Mouse (Mus musculus): ENCODE data around the gene Fbxo34. TPM values are rescaled to one million over a fixed set of nuclear protein-coding genes. Genes with fewer than 3 reads are reported as not detected.
"Not testable (repeated sequence)": the region's sequence is repeated elsewhere in the genome, so short reads cannot be mapped to it uniquely, and the experiment has no call there.

Fbxo34 gene
- total RNA-seq, 2 experiments from 2014 or later = 27.5 to 38.2 TPM

DNA sequence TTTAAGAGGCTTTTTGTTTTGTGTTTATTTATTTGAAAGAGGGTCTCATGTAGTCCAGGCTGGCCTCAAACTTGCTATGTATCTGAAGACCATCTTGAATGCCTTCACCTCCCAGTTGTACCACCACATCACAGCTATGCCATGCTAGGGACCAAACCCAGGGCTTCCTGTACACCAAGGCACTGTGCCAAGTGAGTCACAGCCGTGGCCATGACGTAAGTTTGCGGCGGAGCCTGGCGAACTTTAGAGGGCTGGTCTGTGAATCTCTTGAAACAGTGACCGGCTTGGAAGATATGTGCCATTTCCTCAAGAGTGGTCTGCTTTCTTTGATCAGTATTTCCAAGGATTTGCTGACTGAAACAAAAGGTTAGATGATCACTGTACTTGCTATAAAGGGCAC is 68.4 kb downstream of the Fbxo34 start:
- DNase-seq = peak; percentile 88 to 92

DNA sequence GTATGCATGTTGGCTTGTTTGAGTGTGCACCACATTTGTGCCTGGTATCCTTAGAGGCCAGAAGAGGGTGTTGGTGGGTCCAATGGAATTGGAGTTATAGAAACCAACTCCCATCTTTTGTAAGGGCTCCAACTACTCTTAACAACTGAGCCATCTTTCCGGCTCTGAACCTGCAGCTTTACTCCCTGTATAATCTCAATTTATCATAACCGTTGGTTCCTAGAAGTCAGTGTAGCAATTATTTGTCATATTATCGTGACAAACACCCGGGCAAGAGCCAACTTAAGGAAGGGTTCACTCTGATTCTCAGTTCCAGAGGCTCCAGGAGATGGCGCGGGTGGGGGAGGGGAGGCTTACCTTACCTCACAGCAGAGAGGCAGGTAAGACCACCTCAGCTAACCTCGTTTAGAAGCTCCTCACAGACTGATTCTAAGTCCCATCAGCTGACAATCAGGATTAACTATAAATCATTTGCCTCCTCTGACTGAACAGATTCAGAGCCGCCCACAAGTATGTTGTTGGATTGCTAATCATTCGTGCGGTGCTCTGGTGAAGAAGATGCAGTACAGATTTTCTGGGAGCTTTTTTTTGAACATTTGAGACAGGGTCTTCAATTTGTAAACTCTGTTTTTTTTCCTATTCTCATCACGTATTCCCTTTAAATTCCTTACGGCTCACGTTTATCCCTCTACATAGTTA is 70.7 kb downstream of the Fbxo34 start:
- no peak for DNase-seq

DNA sequence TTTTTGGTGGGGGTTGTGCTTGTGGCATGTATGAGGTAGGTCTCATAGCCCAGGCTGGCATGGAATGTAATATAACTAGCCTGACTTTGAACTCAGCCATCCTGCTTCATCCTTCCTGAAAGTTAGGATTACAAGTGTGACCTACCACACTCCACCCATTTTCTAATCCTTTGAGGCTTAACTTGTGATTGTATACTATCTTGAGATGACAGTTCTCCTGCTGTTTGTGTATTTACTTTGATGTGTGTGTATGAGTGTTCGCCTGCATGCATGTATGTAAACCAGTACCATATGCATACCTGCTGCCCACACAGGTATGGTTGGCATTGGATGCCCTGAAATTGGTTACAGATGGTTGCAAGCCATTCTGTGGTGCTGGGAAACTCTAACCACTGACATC is 71.4 kb downstream of the Fbxo34 start:
- DNase-seq = no peak

DNA sequence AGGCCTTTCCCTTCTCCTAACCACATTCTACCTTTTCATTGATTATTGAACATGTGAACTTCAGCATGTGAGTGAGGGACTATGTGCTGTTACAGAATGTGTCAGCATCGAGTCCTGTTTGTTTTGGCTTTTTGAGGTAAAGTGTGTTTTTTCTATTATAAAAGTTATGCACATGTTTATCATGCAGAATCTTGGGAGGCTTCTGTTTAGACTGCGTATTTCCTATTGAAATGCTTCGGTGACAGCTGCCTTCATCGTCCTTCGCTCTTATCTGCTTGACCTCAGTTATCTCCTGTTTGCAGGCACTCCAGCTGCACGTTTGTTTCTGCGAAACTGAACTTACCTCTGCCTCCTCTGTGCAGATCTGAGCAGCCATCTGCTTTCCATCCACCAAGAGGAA is 72.1 kb downstream of the Fbxo34 start:
- no peak for DNase-seq

DNA sequence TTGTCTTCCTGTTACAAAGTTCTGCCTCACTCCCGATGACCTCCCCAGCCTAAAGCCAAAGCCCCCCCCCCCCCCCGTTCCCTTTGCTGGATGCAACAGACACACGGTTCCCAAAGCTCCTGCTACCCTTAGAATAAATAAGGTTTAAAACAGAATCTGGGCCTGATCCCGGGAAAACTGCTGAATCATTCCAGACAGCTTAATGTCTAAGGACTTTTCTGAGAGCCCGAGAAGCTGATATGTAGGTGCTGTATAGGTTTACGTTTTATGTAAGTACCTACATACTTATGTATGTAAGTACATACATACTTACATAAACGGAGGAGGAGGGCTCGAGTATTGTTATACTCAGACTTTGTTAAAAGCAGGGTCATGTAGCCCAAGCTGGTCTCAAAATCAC is 75.2 kb downstream of the Fbxo34 start:
- no peak for DNase-seq

DNA sequence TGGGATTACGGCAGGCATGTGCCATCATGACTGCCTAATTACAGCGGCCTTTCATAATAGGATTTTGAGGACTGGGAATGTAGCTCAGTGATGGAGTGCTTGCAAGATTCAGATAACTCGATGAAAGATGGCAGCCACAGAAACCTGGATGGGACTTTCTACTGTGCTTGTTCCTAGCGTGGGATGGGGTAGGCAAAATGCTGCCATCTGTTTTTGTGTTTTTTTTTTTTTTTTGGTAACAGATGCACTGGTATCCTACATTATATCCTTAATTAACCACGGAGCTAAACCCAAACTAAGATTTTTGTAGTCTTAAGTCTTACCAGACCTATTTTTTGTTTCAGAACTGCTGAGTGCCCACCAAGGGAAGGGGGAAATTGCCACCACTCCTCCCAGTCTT is 75.6 kb downstream of the Fbxo34 start:
- no peak for DNase-seq

DNA sequence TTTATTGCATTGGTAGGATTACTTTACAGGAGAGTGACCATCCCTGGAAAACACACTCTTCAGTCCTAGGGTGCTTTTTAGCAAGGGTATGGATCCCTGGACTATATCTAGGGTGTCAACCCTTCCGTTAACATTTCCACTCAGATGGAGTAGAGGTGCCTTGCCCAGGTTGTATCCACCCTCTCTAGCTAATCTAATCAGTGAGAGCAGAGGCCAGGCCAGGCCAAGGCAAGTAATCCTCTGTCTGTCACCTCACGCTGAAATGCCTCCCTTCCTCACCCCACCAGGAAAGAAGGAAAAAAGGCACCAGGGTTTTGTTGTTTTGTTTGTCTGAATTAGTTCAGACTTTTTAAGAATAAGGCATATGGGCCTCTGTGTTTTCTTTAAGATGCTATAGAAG is 77.6 kb downstream of the Fbxo34 start:
- no peak for DNase-seq

DNA sequence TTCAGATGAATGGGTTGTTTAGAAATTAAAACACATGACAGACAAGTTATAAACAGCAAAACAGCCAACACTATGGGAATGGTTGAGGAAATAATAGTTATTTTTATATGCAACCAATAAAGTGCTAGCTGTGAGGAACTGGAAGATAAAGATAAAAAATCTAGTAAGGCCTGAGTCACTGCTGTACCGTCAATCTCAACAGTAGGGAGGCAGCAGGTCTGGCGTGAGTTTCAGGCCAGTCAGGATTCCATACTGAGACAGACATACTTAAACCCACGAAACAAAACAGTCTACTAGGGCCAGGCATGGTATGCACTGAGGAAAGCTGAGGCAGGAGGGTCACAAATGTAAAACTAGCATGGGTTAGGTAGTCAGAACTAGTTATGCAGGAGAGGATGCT is 78.1 kb downstream of the Fbxo34 start:
- DNase-seq = no peak

DNA sequence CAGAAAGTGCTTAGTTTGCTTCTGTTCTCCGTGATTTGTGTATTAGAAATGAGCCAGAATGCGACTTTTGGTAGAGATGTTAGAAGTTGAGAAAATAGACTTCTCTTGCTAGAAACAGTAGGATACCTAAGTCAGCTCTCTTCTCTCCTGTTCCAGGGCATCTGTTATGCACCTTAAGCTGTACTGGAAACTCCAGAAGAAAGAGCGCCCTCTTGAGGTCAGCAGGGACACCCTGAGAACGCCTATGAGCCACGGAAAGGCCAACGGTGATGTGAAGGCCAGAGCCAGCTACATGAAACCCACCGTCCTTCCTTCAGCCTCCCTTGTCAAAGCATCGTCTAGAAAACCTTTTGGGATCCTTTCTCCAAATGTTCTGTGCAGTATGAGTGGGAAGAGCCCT is 78.8 kb downstream of the Fbxo34 start:
- DNase-seq = peak; percentile 61 to 80

DNA sequence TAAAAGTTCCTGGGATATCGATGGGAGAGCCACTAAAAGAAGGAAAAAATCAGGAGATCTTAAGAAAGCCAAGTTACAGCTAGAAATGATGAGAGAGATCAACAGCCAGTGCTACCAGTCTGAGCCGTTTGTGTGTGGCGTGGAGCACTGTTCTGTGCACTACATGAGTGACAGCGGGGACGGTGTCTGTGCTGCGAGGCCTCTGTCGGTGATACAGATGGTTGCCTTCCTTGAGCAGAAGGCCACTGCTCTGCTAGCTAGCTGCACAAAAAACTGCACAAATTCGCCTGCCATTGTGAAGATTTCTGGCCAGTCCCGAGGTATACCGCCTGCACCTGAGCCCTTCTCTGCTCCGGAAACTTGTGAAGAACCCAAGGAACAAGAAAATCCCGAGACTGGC is 79.4 kb downstream of the Fbxo34 start:
- not testable (repeated sequence) for DNase-seq

DNA sequence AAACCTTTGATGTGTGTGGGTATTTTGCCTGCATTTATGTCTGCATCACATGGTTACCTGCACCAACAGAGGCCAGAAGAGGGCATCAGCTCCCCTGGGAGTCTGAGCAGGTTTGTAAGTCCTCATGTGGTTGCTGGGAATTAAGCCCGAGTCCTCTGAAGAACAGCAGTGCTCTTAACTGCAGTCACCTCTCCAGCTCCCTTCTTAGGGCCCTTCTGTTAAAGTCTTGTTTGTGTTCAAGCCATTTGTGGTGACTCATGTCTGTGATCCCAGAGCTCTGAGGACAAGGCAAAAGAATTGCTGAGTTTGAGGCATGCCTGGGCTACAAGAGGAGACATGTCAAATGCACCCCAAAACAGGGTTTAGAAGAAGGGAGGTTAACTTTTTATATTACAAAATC is 82.3 kb downstream of the Fbxo34 start:
- no peak for DNase-seq

DNA sequence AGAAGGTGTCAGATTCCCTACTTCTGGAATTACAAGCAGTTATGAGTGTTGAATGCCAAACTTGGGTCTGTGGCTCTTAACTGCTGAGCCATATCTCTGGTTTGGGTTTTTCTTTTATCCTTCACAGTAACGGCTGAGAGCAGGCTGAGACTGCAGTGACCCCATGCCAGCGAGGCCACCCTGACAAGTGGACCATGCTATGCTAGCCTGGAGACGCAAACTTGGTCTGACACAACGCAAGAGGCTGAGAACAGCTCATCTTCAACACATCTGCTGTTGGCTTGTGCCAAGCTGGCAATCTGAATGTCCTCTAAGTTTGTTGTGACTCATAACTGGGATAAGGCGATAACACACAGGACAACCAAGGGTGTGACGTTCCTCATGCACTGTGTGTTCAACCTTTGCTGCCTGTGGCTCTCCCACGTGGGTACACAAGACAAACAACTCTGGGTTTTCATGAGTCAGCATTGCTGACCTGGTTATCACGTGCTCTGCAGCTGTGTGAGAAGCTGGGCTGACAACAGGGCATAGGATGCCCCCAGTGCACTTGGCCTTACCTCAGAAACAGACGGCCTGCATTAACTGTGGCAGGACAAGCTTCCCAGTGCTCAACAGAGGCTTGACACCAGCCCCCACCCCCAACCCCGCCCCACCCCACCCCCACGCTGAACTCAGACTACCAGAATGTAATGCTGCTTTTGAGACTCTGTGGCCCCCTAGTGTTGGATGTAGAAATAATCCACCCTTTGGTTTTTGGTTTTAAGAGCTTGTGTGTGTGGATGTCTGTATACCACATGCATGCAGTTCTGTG is 83.3 kb downstream of the Fbxo34 start:
- DNase-seq = peak; percentile 61 to 70

DNA sequence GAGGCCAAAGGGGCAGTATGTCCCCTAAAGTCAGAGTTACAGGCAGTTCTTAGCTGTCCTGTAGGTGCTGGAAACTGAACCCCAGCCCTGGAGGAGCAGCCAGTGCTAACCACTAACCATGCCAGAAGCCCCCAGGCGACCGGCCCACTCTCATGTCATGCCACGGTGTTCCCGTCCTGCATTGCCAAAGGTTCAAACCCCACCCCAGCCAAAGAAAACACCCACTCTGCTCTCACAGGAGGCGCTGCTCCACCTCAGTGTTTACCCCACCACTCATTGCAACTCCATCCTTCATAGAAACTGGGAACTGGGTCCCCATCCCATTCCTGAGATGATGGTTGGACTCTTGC is 83.9 kb downstream of the Fbxo34 start:
- no peak for DNase-seq

DNA sequence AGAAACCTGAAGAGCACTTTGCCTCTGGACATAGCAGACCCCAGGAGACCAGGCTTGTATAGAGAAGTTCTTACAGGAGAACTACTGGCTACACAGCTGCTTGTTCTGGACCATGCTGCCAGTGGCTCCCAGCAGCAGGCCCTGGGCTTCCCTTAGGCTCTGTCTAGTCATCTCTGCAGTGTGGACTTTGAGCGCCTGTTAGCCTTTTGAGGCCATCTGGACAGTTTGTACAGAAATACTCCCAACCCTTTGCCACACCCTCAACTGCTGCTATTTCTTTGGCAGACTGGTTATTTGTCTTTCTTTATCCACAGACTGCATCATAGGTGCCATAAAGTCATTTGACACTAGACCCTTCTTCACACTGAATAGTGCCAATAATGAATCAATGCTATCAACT is 84.9 kb downstream of the Fbxo34 start:
- no peak for DNase-seq

DNA sequence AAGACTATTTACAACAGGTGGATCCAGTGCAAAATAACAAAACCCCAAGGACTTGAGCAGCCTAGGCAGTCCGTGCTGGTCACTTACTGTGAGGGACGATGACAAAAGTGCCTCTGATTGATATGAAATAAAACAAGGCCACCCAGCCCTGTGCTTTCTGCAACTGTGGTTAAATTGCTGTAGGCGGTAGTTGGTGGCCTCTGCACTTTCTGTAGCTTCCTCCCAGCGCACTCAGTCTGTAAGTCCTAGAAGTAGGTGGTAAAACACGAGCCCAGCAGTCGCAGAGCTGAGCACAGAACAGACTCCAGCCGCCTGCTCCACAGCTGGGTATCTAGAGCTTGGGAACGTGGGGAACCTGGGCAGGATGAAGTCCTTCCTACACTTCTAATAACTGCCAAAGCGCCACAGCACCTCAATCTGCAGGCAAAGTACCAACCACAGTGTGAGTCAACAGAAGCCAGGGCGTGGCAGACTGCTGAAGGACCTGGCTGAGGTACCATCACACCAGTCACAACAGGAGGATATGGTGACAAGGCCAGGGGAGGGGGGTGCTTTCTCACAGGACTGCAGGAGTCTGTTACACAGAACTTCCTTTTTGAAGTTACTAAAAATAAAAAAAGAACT is 91.2 kb downstream of the Fbxo34 start:
- no peak for DNase-seq

DNA sequence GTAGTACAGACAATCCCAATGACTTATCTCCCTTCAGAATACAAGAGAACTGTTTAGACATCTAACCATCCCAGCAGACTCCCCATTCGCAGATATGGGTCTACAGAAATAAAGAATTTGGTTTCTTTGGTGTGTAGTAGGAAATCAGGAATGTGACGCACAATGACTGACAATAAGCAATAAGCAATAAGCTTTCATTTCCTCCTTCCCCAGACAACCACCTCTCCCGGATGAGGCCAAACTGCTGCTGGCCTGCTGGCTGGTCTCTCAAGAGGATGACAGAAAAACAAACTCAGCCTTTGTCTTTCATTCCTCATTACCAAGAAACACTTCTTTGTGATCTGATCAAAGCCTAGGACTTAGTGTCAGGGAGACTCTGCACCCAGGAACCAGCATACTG is 92.1 kb downstream of the Fbxo34 start:
- no peak for DNase-seq

DNA sequence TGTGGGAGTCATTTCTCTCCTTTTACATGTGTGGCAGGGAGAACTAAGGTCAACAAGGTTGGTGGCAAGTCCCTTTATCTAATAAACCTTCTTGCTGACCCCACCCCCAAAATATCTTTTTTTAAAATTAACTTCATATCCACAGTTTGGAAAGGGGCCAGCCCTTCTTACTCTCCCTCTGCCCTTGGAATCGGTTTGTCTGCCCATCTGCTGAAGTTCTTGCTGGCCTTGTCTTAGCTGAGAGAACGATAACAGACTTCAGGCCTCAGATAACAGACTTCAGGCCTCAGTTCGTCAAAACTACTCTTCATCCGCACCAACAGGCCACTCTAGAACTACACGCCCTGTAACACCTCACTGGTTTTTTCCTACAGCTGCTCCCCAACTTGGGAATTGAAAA is 94.1 kb downstream of the Fbxo34 start:
- no peak for DNase-seq

DNA sequence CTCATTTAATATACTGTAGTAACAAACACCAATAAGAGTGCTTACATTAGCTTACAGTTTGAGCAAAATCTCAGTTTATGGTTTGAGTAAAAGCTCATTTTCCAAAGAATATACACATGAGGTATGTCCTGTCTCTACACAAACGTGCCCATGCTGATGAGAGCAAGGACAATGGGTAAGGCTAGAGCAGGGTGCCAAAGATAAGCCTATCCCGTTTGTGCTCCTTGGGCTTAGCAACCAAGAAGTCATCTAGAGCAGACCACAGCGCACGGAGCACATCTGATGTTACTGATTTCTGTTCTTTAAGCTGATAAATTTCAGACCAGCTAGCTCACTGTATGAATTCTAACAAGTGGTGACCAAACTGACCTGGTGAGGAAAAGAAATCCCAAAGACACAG is 94.7 kb downstream of the Fbxo34 start:
- DNase-seq = no peak

DNA sequence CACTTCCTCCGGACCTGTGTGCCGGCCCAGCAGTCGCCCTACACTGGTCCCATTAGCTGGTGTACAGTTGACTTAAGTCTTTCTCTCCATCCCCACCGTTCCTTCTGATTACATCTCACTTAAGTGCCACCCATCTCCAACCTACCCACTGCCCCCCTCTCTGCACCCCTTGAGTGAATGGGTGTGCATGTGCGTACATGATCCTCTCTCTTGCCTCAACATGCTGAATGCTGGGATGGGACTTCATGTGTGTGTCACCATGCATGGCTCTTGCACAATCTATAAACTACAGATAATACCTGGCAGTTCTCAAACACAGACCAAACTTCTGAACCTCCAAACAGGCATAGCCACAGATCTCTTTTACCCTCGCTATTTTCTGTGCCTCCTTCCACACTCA is 101.4 kb downstream of the Fbxo34 start:
- DNase-seq = no peak

DNA sequence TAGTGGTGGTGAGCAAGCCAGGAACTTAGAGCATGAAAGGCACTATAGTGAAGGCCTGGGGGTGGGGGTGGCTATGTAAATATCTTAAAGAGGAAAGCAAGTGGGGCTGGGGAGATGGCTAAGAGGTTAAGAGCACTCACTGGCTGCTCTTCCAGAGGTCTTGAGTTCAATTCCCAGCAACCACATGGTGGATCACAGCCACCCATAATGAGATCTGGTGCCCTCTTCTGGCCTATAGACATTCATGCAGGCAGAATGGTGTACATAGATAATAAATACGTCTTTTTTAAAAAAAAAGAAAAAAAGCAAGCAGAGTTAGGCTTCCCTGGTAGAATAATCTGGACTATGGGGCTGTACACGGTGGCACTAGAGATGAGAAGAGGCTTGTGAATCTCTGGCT is 103.2 kb downstream of the Fbxo34 start:
- DNase-seq = no peak

DNA sequence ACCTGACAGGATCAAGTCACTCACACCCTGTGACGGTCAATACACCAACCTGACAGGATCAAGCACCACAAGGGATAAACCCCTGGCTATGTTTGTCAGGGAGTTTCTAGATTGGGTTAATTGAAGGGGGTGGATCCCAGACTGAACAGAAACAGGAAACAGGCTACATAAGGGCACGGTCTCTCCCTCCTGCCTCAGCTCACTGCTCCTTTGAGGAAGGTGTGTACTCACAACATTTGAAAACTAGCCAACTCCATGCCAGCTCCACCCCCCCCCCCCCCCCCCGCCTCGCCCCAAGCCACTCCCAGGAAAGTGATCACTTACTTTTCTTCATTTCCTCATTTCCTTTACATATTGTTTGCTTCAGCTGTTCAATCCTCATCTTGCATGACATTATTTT is 104.0 kb downstream of the Fbxo34 start:
- no peak for DNase-seq

DNA sequence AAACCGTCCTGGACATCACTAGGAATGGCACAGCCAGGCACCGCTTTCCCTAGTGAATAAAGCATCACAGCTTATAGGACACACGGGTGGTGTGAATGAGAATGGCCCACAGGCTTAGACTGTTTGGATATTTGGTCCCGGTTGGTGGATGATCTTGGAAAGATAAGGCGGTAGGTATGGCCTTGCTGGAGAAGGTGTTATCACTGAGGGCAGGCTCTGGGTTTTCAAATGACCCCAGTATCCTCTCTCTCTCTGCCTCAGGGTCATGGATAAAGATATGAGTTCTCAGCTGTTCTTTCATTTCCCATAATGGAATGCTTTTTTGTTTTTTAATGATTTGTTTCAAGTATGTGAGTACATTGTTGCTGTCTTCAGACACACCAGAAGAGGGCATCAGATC is 105.0 kb downstream of the Fbxo34 start:
- DNase-seq = no peak

DNA sequence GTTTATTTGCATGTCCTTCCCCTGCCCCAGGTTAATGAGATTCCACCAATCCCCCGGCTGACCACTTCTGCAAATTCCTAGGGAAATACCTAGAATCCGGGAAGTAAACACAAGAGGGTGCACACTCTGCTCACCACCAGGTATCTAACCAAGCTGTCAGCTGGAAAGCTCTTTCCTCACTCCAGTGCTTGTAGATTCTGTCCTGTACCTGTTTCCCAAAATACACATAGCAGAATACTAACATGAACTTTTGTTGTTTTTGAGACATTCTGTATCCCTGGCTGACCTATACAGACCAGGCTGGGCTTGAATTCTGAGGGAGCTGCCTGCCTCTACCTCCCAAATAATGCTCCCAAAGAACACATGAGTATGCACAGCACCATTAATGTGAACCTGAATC is 110.5 kb downstream of the Fbxo34 start:
- DNase-seq = no peak

DNA sequence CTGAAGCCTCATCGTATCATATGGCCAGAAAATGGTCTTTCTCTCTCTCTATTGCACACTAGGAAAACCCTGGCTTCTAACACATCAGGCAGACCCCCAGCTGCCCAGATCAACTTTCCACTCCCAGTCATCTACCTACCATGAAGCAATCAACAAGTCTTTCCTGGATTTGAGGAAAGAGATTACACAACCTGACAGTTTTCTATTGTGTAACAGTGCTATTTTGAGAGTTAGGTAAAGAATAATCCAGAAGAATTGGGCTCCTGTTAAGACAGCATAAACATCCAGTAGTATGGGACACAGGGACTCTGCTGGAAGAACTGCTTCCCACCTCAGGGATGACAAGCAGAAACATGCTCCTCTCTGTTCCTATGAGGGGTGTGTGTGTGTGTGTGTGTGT is 112.3 kb downstream of the Fbxo34 start:
- no peak for DNase-seq
